Mouse (Mus musculus) forebrain, embryonic 11.5 days (tissue): ENCODE results near the gene Gm10662. TPM values are rescaled to one million over a fixed set of nuclear protein-coding genes. Genes with fewer than 3 reads are reported as not detected.
"Not testable (repeated sequence)": the region's sequence is repeated elsewhere in the genome, so short reads cannot be mapped to it uniquely, and the experiment has no call there.

ENCODE experiments used
- ATAC-seq: fragments of 200-750 bp; cut with Nextera tagmentation; replicated peaks from 2 replicates; pipeline ENCODE4 v1.8.0; 2017; ENCODE audit warnings: moderate TSS enrichment; ENCODE audit not compliant: low FRiP score
- DNase-seq: peaks from one replicate; pipeline ENCODE4 v3.0.0-alpha.2; 2017; ENCODE audit warnings: low spot score
- H3K27ac ChIP-seq: fragments of 300-500 bp; sonication (generic); 2 replicates; pipeline ENCODE4 v1.5.1; 2014; ENCODE audit warnings: low read depth, low read length
- H3K27me3 ChIP-seq: fragments of 300-500 bp; sonication (generic); 2 replicates; pipeline ENCODE4 v1.6.1; 2014; ENCODE audit warnings: mild to moderate bottlenecking, low read length, mixed read lengths; ENCODE audit not compliant: control insufficient read depth, insufficient read depth
- H3K36me3 ChIP-seq: fragments of 300-500 bp; sonication (generic); 2 replicates; pipeline ENCODE4 v1.6.1; 2014; ENCODE audit warnings: mild to moderate bottlenecking, low read length, moderate library complexity, mixed read lengths; ENCODE audit not compliant: control insufficient read depth, insufficient read depth
- H3K4me1 ChIP-seq: fragments of 300-500 bp; sonication (generic); replicated peaks from 2 replicates; pipeline ENCODE4 v1.6.1; 2014; ENCODE audit warnings: low read length, mixed read lengths; ENCODE audit not compliant: control insufficient read depth, insufficient read depth
- H3K4me2 ChIP-seq: fragments of 300-500 bp; sonication (generic); 2 replicates; pipeline ENCODE4 v1.6.1; 2014; ENCODE audit warnings: low read depth, mild to moderate bottlenecking, low read length, moderate library complexity, mixed read lengths; ENCODE audit not compliant: severe bottlenecking
- H3K4me3 ChIP-seq: fragments of 300-500 bp; sonication (generic); 2 replicates; pipeline ENCODE4 v1.5.1; 2014; ENCODE audit warnings: low read depth, low read length
- H3K9ac ChIP-seq: fragments of 300-500 bp; sonication (generic); 2 replicates; pipeline ENCODE4 v1.6.1; 2014; ENCODE audit warnings: low read length
- H3K9me3 ChIP-seq: fragments of 300-500 bp; sonication (generic); 2 replicates; pipeline ENCODE4 v1.6.1; 2016; ENCODE audit warnings: low read length, mixed read lengths; ENCODE audit not compliant: control insufficient read depth
- WGBS: fragments of 180-500 bp; shearing (Covaris S2); extraction: QIAGEN DNeasy Blood & Tissue Kit; methylation state at CpG from one replicate; pipeline ENCODE4 v1.1.7; 2014; 5-methylcytosine and 5-hydroxymethylcytosine counted together
- polyA plus RNA-seq: library from polyadenylated mRNA; unstranded; fragments of >200 nt; fragmentation: Nextera tagmentation; extraction: Ambion mirVana; gene quantifications from 2 replicates; pipeline ENCODE4 v1.2.1, GENCODE M21; 2014

The Gm10662 gene
- polyA plus RNA-seq: not detected in 2 replicates

DNA sequence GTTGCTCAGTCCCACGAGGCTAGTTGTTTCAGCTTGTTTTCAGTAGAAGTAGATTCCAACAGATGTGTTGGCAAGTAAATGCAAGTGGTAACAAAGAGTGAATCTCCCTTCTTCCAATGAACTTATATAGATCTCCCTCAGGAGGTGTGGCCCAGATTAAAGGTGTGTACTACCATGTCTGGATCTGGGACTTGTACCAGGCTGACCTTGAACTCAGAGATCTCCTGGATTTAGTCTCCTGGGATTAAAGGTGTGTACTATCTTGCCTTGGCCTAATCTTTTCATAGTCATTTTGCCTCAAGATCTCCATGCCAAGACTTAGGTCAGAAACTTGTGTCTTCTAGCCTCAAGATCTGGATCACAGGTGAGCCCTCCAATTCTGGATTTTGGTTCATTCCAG is at the start of gene Gm10662:
Gm10662 (minus strand) TSS at position 101 of the 400 bp plus-strand sequence.
- DNase-seq, H3K9ac ChIP-seq, H3K36me3 ChIP-seq, H3K4me1 ChIP-seq, H3K9me3 ChIP-seq, H3K4me2 ChIP-seq, H3K4me3 ChIP-seq, ATAC-seq, H3K27ac ChIP-seq, H3K27me3 ChIP-seq: not testable (repeated sequence)
- WGBS: no CpG with 5 or more reads among the region's 1 CpGs

DNA sequence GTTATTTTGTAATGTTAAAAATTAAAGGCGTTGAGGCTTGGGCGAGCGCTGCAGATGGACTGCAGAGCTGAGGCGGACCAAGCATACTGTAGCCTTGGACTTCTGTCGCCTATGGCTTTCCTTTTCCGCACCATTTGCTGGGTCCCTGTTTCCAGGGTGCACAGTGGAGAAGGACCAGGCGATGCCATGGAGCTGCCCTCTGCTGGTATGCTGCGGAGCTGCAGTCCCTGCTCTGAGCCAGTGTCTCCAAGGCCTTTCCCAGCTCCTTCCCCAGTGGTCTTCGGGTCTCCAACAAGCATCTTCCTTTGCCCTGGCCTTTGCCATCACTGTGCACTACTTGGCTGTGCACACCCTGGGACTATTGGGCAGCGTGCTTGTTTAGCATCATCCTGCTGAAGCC is 19.2 kb upstream of the Gm10662 start:
- not testable (repeated sequence) for ATAC-seq, H3K27ac ChIP-seq, H3K9ac ChIP-seq, H3K4me3 ChIP-seq, H3K4me1 ChIP-seq, H3K4me2 ChIP-seq, DNase-seq, H3K36me3 ChIP-seq, H3K9me3 ChIP-seq, H3K27me3 ChIP-seq
- WGBS: 87% methylated on average over 10 of the region's 10 CpGs

Other genes starting within 250 kb of the Gm10662 start
- not detected in 2 replicates for gene Gm4214, start 159.8 kb downstream of the Gm10662 start, polyA plus RNA-seq
- not detected in 2 replicates for gene Gm4216, start 124.6 kb downstream of the Gm10662 start, polyA plus RNA-seq
- gene Vmn1r163, start 88.9 kb downstream of the Gm10662 start, polyA plus RNA-seq: not detected in 2 replicates
- gene Gm8720, start 77.0 kb downstream of the Gm10662 start, polyA plus RNA-seq: not detected in 2 replicates
- gene Vmn1r165, start 72.9 kb upstream of the Gm10662 start, polyA plus RNA-seq: not detected in 2 replicates
- gene Vmn1r166, start 107.2 kb upstream of the Gm10662 start, polyA plus RNA-seq: not detected in 2 replicates
- not detected in 2 replicates for gene Gm6902, start 134.4 kb upstream of the Gm10662 start, polyA plus RNA-seq
- not detected in 2 replicates for gene Nlrp4e, start 156.7 kb upstream of the Gm10662 start, polyA plus RNA-seq
- gene Nlrp5, start 241.4 kb upstream of the Gm10662 start, polyA plus RNA-seq: not detected in 2 replicates